Mouse (Mus musculus) forebrain, embryonic 11.5 days (tissue): ENCODE measurements at regions not wholly inside any gene's neighbourhood (a gene's known extent, or its start where the extent isn't known, plus 50 kb on each side); places are given as distances from the start of the nearest gene placed in this dataset.

Source experiments
- ATAC-seq: fragments of 200-750 bp; cut with Nextera tagmentation; replicated peaks from 2 replicates; pipeline ENCODE4 v1.8.0; 2017; ENCODE audit warnings: moderate TSS enrichment; ENCODE audit not compliant: low FRiP score
- DNase-seq: peaks from one replicate; pipeline ENCODE4 v3.0.0-alpha.2; 2017; ENCODE audit warnings: low spot score
- H3K27ac ChIP-seq: fragments of 300-500 bp; sonication (generic); 2 replicates; pipeline ENCODE4 v1.5.1; 2014; ENCODE audit warnings: low read depth, low read length
- H3K27me3 ChIP-seq: fragments of 300-500 bp; sonication (generic); 2 replicates; pipeline ENCODE4 v1.6.1; 2014; ENCODE audit warnings: mild to moderate bottlenecking, low read length, mixed read lengths; ENCODE audit not compliant: control insufficient read depth, insufficient read depth
- H3K36me3 ChIP-seq: fragments of 300-500 bp; sonication (generic); 2 replicates; pipeline ENCODE4 v1.6.1; 2014; ENCODE audit warnings: mild to moderate bottlenecking, low read length, moderate library complexity, mixed read lengths; ENCODE audit not compliant: control insufficient read depth, insufficient read depth
- H3K4me1 ChIP-seq: fragments of 300-500 bp; sonication (generic); replicated peaks from 2 replicates; pipeline ENCODE4 v1.6.1; 2014; ENCODE audit warnings: low read length, mixed read lengths; ENCODE audit not compliant: control insufficient read depth, insufficient read depth
- H3K4me2 ChIP-seq: fragments of 300-500 bp; sonication (generic); 2 replicates; pipeline ENCODE4 v1.6.1; 2014; ENCODE audit warnings: low read depth, mild to moderate bottlenecking, low read length, moderate library complexity, mixed read lengths; ENCODE audit not compliant: severe bottlenecking
- H3K4me3 ChIP-seq: fragments of 300-500 bp; sonication (generic); 2 replicates; pipeline ENCODE4 v1.5.1; 2014; ENCODE audit warnings: low read depth, low read length
- H3K9ac ChIP-seq: fragments of 300-500 bp; sonication (generic); 2 replicates; pipeline ENCODE4 v1.6.1; 2014; ENCODE audit warnings: low read length
- H3K9me3 ChIP-seq: fragments of 300-500 bp; sonication (generic); 2 replicates; pipeline ENCODE4 v1.6.1; 2016; ENCODE audit warnings: low read length, mixed read lengths; ENCODE audit not compliant: control insufficient read depth
- WGBS: fragments of 180-500 bp; shearing (Covaris S2); extraction: QIAGEN DNeasy Blood & Tissue Kit; methylation state at CpG from one replicate; pipeline ENCODE4 v1.1.7; 2014; 5-methylcytosine and 5-hydroxymethylcytosine counted together

DNA sequence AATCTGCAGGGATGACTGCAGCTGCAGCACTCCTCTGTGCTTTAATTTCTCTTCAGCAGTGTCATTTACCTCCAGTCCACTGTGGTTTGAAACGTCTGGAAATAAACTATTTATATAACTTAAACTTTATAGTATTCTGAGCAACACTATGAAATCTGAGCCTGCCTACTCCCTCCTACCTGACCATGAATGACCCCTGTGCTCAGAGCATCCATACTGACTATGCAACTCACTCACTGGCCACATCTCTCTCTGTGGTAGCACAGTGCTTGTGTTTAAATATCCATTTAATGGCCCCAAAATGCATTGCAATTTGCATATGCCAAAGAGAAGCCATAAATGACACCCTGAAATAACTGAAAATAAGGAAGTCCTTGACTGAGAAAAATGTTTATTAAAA lies 154.5 kb upstream of the Clec14a start:
- Histone ChIP-seq H3K4me1 (no peaks in the 10 kb centered on the region), H3K27me3 (no peaks in the 10 kb centered on the region), H3K27ac (no peak overlapping the region), H3K4me3 (no peak overlapping the region), H3K4me2 (no peak overlapping the region), H3K9me3 (no peaks in the 10 kb centered on the region), H3K36me3 (no peaks in the 10 kb centered on the region), H3K9ac (no peak overlapping the region)
- 53% methylated on average over 1 of the region's 1 CpGs for WGBS
- DNase-seq (no peak), ATAC-seq (no peak)

DNA sequence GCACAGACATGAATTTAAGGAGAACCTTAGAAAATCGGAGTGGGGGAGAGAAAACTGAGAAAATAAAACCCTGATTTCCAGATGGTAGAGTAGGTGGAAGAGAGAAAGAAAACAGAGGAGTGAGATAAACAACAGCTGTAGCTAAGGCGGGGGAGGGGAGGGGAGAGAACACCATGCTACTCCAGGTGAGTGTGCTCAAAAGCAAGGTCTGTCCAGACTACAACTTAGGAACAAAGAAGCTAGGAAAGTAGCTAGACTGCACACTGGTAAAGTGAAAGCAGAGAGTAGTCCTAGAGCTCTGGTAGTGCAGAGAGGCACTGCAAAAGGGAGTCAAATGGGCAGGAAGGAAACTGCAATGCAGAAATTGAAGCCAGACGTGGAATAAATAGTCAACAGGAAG lies 132.8 kb upstream of the Clec14a start:
- H3K4me3 ChIP-seq, result no peak overlapping the region
- WGBS, result 70% methylated on average over 3 of the region's 3 CpGs
- H3K9me3 ChIP-seq, result no peaks in the 10 kb centered on the region
- no peaks in the 10 kb centered on the region for H3K27me3 ChIP-seq
- H3K27ac ChIP-seq, result no peak overlapping the region
- ATAC-seq, result no peak
- H3K4me1 ChIP-seq, result no peaks in the 10 kb centered on the region
- no peaks in the 10 kb centered on the region for H3K36me3 ChIP-seq
- no peak overlapping the region for H3K4me2 ChIP-seq
- H3K9ac ChIP-seq, result no peak overlapping the region
- no peak for DNase-seq

DNA sequence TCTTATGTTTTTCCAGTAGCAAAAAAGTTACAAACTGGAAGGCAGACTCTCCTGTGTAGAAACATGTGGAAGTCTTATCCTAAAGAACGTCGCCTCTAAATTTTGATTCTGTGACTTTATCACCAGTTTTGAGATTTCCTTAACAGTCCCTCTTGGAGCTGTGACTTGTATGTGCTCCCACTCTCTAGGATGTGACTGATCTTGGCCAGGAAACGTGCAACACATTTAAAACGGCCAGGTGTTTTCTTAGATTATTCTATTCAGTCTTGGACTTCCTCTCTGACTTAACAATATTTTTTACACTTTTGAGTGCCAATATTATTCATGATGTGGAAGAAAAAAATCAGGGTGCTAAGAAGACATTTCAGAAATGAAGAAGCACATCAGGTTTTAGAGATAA lies 91.2 kb upstream of the Clec14a start:
- no peak overlapping the region for H3K9ac ChIP-seq
- no peak overlapping the region for H3K27ac ChIP-seq
- no peaks in the 10 kb centered on the region for H3K4me1 ChIP-seq
- H3K27me3 ChIP-seq, result no peaks in the 10 kb centered on the region
- no peaks in the 10 kb centered on the region for H3K9me3 ChIP-seq
- 82% methylated on average over 4 of the region's 4 CpGs for WGBS
- ATAC-seq (no peak), DNase-seq (no peak)
- no peak overlapping the region for H3K4me3 ChIP-seq
- no peaks in the 10 kb centered on the region for H3K36me3 ChIP-seq
- H3K4me2 ChIP-seq, result no peak overlapping the region

DNA sequence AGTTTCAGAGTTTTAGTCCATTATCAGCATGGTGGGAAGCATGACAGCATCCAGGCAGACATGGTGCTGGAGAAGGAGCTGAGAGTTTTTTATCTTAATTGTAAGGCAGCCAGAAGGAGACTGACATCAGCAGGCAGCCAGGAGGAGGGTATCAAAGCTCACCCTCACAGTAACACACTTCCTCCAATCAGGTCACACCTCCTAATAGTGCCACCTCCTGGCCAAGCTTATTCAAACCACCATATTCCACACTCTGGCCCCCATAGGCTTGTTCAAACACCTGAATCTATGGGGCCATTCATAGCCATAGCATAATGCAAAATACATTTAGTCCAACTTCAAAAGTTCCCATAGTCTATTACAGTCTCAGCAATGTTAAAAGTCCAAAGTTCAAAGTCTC lies 65.1 kb upstream of the Clec14a start:
- no peak overlapping the region for H3K4me2 ChIP-seq
- H3K9me3 ChIP-seq, result no peaks in the 10 kb centered on the region
- no peaks in the 10 kb centered on the region for H3K4me1 ChIP-seq
- no peaks in the 10 kb centered on the region for H3K27me3 ChIP-seq
- no peak overlapping the region for H3K4me3 ChIP-seq
- no peak overlapping the region for H3K9ac ChIP-seq
- no peak for DNase-seq
- ATAC-seq, result no peak
- no peak overlapping the region for H3K27ac ChIP-seq
- no peaks in the 10 kb centered on the region for H3K36me3 ChIP-seq

DNA sequence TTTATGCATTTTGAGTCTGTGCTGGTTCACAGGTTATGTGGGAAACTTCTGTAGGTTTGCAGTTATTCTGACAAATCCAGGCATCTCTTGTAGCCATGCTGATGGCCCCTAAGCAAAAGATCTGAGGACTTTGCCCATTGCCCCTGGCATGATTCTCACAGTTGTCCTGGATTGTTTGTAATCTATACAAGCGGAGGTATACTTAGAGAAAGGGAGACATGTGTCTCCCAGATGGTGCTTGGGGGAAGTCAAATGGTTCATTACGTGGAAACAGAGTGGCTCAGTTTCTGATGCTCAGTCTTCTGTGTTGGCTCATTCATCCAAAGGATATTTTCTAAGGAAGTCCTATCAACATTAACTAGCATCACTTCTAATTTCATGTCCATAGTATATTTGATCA lies 60.8 kb upstream of the Clec14a start:
- 79% methylated on average over 2 of the region's 2 CpGs for WGBS
- no peak for DNase-seq
- no peak overlapping the region for H3K27ac ChIP-seq

DNA sequence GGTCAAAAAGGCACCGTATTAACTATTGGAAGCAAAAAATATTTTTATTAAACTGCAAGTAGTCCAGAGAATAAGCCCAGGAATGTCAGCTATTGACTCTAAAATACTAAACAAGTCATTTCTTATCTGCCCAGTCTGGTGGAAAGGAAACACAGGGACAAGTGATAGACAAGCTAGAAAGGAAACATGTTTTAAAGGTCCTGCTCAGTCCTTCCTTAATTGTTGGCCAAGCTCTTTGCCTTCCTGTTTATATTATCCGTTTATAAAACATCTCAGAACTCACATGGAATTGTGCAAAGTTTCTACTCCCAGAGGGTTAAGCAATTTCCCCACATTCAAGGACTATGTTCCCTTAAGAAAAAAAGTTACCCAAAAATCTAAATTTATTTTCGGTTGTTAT lies 54.9 kb upstream of the Clec14a start:
- H3K9ac ChIP-seq, result no peak overlapping the region
- H3K27ac ChIP-seq, result no peak overlapping the region
- H3K27me3 ChIP-seq, result no peaks in the 10 kb centered on the region
- ATAC-seq, result no peak
- no peaks in the 10 kb centered on the region for H3K9me3 ChIP-seq
- H3K4me3 ChIP-seq, result no peak overlapping the region
- 92% methylated on average over 3 of the region's 3 CpGs for WGBS
- no peaks in the 10 kb centered on the region for H3K4me1 ChIP-seq
- no peaks in the 10 kb centered on the region for H3K36me3 ChIP-seq
- no peak overlapping the region for H3K4me2 ChIP-seq
- DNase-seq, result no peak

More for the DNA sequence above, 60.8 kb upstream of the Clec14a start:
- Histone ChIP-seq H3K27me3 (no peaks in the 10 kb centered on the region), H3K4me2 (no peak overlapping the region), H3K4me1 (no peaks in the 10 kb centered on the region), H3K9me3 (no peaks in the 10 kb centered on the region), H3K4me3 (no peak overlapping the region), H3K36me3 (no peaks in the 10 kb centered on the region), H3K9ac (no peak overlapping the region)
- no peak for ATAC-seq
